ENCODE assay signal across 12 mouse cellular contexts in genomic region chr7:99311433-99311832, GRCm38 (mm10). TPM values are rescaled to one million over a fixed set of nuclear protein-coding genes. Genes with fewer than 3 reads are reported as not detected.
A peak's percentile ranks its signal among the peaks of the same experiment; 100 is the strongest.
DNase-seq lines count a peak whose midpoint lies in the region; ATAC-seq lines count a peak whose summit lies in the region.
"Had no signal": no experiment of that assay in that cellular context is flagged by ENCODE, and none has a peak within 500 bp of the region (broad histone marks: within the 10 kb centered on the region; RNA-seq: fewer than 3 reads in every experiment).

No protein-coding gene starts in this region.

- H3K4me3 ChIP-seq in hindbrain, embryonic 12.5 days = no peak overlapping the region
- no peak overlapping the region for H3K4me3 ChIP-seq in midbrain, embryonic 13.5 days (replicated peaks)

- H3K9me3 ChIP-seq in hindbrain, embryonic 12.5 days (replicated peaks) = no peaks in the 10 kb centered on the region
- no peaks in the 10 kb centered on the region for H3K9me3 ChIP-seq in midbrain, embryonic 13.5 days

- peaks cover 7% of the 10 kb centered on the region for H3K36me3 ChIP-seq in hindbrain, embryonic 12.5 days
- H3K36me3 ChIP-seq in midbrain, embryonic 13.5 days = peaks cover 15% of the 10 kb centered on the region

- 0 out of 2 replicates have a peak overlapping the region, but pooled peaks have one; percentile 5 for H3K4me2 ChIP-seq in hindbrain, embryonic 12.5 days (replicated peaks)
- H3K4me2 ChIP-seq in midbrain, embryonic 13.5 days (replicated peaks) = peak overlapping the region; percentile 33; the same call in 1 of the 2 replicates
- H3K4me2 ChIP-seq: heart, embryonic 11.5 days; lung, embryonic 14.5 days had no signal

- peaks cover 54% of the 10 kb centered on the region for H3K4me1 ChIP-seq in hindbrain, embryonic 12.5 days
- peaks cover 77% of the 10 kb centered on the region for H3K4me1 ChIP-seq in midbrain, embryonic 13.5 days (replicated peaks)

- DNase-seq in kidney, adult 18-20 months = peak; percentile 12
- DNase-seq in kidney, postnatal 10 days = no peak
- DNase-seq in CD4-positive, CD25-positive, alpha-beta regulatory T cell, adult 2 months (ENCODE audit: low read depth, low spot score) = peak; percentile 36
- no peak for DNase-seq in spleen, adult 12 weeks (ENCODE audit: low spot score)
- DNase-seq in left cerebral cortex, adult 11 months (ENCODE audit: low spot score) = no peak
- DNase-seq in gastrocnemius, adult 8-10 months (ENCODE audit: low spot score in 2 of 2) = no peak
- DNase-seq: cerebellum, adult 9-11 months; lung, embryonic 14.5 days had no signal

- 38% methylated on average over 7 of the region's 7 CpGs for WGBS in hindbrain, embryonic 12.5 days
- 35% methylated on average over 7 of the region's 7 CpGs for WGBS in midbrain, embryonic 13.5 days

- ATAC-seq in hindbrain, embryonic 12.5 days (ENCODE audit: low FRiP score) = no peak
- no peak for ATAC-seq in midbrain, embryonic 13.5 days

- peak overlapping the region; percentile 88 for H3K27ac ChIP-seq in hindbrain, embryonic 12.5 days
- peak overlapping the region; percentile 96 for H3K27ac ChIP-seq in midbrain, embryonic 13.5 days

- peak overlapping the region; percentile 27; the same call in 1 of the 2 replicates for H3K9ac ChIP-seq in hindbrain, embryonic 12.5 days
- H3K9ac ChIP-seq in midbrain, embryonic 13.5 days (replicated peaks) = peak overlapping the region; percentile 42; the same call in 1 of the 2 replicates
- H3K9ac ChIP-seq: lung, embryonic 14.5 days had no signal

- no peaks in the 10 kb centered on the region for H3K27me3 ChIP-seq in hindbrain, embryonic 12.5 days
- H3K27me3 ChIP-seq in midbrain, embryonic 13.5 days = 0 out of 2 replicates have a peak, but pooled peaks cover 5% of the 10 kb centered on the region
- H3K27me3 ChIP-seq: CH12.LX had no signal

RNA-seq across cellular contexts. Expression of gene Serpinh1, which starts 41.6 kb away (rescaled TPM):
- 838 and 891 TPM in 2 replicates for polyA plus RNA-seq in hindbrain, embryonic 12.5 days (2016; fragmentation: Nextera tagmentation; extraction: Ambion mirVana)
- polyA plus RNA-seq in midbrain, embryonic 13.5 days (2015; fragmentation: Nextera tagmentation; extraction: Ambion mirVana) = 244 and 284 TPM in 2 replicates
- total RNA-seq in gastrocnemius, adult 8-10 months (2022) = 10 to 100 TPM; 26.1 to 49.0 (median 33.7) TPM
- total RNA-seq: CH12.LX had no signal

RNA-seq across cellular contexts. Expression of gene Map6, which starts 44.2 kb away (rescaled TPM):
- polyA plus RNA-seq in hindbrain, embryonic 12.5 days (2016; fragmentation: Nextera tagmentation; extraction: Ambion mirVana) = 103 and 105 TPM in 2 replicates
- 102 and 106 TPM in 2 replicates for polyA plus RNA-seq in midbrain, embryonic 13.5 days (2015; fragmentation: Nextera tagmentation; extraction: Ambion mirVana)
- total RNA-seq in gastrocnemius, adult 8-10 months (2022) = 1 to 10 TPM; 1.5 to 2.8 (median 2.1) TPM

Comparison
In these comparisons a context has a peak if more than half of its experiments do, and no peak if none do; other contexts are left out.
1. DNase-seq: peak in kidney, adult 18-20 months (single experiment) and CD4-positive, CD25-positive, alpha-beta regulatory T cell, adult 2 months (single experiment); none in kidney, postnatal 10 days (single experiment), spleen, adult 12 weeks (single experiment), left cerebral cortex, adult 11 months (single experiment) and gastrocnemius, adult 8-10 months (0 of 2).